Mouse (Mus musculus) forebrain, embryonic 12.5 days (tissue): ENCODE measurements at regions not wholly inside any gene's neighbourhood (a gene's known extent, or its start where the extent isn't known, plus 50 kb on each side); places are given as distances from the start of the nearest gene placed in this dataset.
"Not testable (repeated sequence)": the region's sequence is repeated elsewhere in the genome, so short reads cannot be mapped to it uniquely, and the experiment has no call there.

Experiments used
- ATAC-seq: fragments of 200-750 bp; cut with Nextera tagmentation; 2 replicates; pipeline ENCODE4 v1.8.0; 2017; ENCODE audit warnings: moderate TSS enrichment; ENCODE audit not compliant: low FRiP score
- H3K27ac ChIP-seq: fragments of 300-500 bp; sonication (generic); 2 replicates; pipeline ENCODE4 v1.5.1; 2016; ENCODE audit warnings: mild to moderate bottlenecking
- H3K27me3 ChIP-seq: fragments of 300-500 bp; sonication (generic); 2 replicates; pipeline ENCODE4 v1.6.1; 2016; ENCODE audit warnings: mild to moderate bottlenecking
- H3K36me3 ChIP-seq: fragments of 300-500 bp; sonication (generic); replicated peaks from 2 replicates; pipeline ENCODE4 v1.6.1; 2016; ENCODE audit warnings: mild to moderate bottlenecking
- H3K4me1 ChIP-seq: fragments of 300-500 bp; sonication (generic); 2 replicates; pipeline ENCODE4 v1.6.1; 2016
- H3K4me2 ChIP-seq: fragments of 300-500 bp; sonication (generic); 2 replicates; pipeline ENCODE4 v1.6.1; 2016; ENCODE audit warnings: mild to moderate bottlenecking, moderate library complexity
- H3K4me3 ChIP-seq: fragments of 300-500 bp; sonication (generic); replicated peaks from 2 replicates; pipeline ENCODE4 v1.5.1; 2016; ENCODE audit warnings: mild to moderate bottlenecking
- H3K9ac ChIP-seq: fragments of 300-500 bp; sonication (generic); 2 replicates; pipeline ENCODE4 v1.6.1; 2016; ENCODE audit warnings: mild to moderate bottlenecking
- H3K9me3 ChIP-seq: fragments of 300-500 bp; sonication (generic); 2 replicates; pipeline ENCODE4 v1.6.1; 2016
- WGBS: fragments of 180-500 bp; shearing (Covaris S2); methylation state at CpG from one replicate; pipeline ENCODE4 v1.1.7; 2016; 5-methylcytosine and 5-hydroxymethylcytosine counted together

DNA sequence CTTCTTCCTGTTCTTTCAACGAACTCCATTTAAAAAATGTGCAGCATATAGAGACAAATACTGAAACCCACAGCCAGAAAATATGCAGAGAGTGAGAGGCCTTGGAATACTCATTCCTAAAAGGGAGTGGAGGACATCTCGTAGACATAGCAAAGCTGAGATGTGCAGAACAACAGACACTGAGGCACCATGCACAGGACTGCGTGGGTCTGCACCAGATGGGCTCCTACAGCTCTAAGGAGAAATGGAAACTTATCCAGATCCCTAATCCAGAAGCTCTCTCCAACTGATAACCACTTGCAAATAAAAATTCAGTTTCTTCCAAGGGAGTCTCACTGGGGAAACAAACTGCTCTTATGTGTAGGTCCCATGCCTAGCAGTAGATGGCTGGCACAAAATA, 101.6 kb downstream of the Slc25a24 start:
- H3K4me3 ChIP-seq = no peak overlapping the region
- no peaks in the 10 kb centered on the region for H3K27me3 ChIP-seq
- H3K36me3 ChIP-seq = no peaks in the 10 kb centered on the region
- no peak overlapping the region for H3K9ac ChIP-seq
- H3K4me2 ChIP-seq = no peak overlapping the region
- 84% methylated on average over 3 of the region's 3 CpGs for WGBS
- no peak for ATAC-seq
- H3K4me1 ChIP-seq = no peaks in the 10 kb centered on the region
- no peak overlapping the region for H3K27ac ChIP-seq
- no peaks in the 10 kb centered on the region for H3K9me3 ChIP-seq

DNA sequence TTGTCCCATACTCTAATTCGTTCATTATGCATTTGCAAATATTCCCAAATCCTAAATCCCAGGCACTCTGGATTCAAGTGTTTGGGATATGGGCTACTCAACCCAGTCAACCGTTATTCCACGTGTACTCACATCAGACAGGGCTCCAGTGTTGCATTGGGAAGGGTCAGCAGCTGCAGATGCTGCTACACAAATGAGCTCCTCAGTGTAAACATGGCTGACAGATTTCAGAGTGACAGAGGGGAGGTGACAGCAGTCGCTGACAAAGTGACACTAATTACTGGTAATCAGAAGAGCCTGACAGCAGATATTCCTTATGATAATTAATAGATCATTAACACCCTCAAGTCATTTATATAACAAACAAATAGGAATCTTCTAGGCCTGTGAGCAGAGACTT, 106.2 kb upstream of the Vav3 start:
- Histone ChIP-seq H3K9me3 (no peaks in the 10 kb centered on the region), H3K9ac (no peak overlapping the region), H3K27me3 (no peaks in the 10 kb centered on the region), H3K4me1 (no peaks in the 10 kb centered on the region), H3K4me3 (no peak overlapping the region), H3K36me3 (no peaks in the 10 kb centered on the region), H3K27ac (no peak overlapping the region), H3K4me2 (no peak overlapping the region)
- WGBS = 65% methylated on average over 4 of the region's 4 CpGs
- ATAC-seq = peak; percentile 51; the same call in 1 of the 2 replicates

DNA sequence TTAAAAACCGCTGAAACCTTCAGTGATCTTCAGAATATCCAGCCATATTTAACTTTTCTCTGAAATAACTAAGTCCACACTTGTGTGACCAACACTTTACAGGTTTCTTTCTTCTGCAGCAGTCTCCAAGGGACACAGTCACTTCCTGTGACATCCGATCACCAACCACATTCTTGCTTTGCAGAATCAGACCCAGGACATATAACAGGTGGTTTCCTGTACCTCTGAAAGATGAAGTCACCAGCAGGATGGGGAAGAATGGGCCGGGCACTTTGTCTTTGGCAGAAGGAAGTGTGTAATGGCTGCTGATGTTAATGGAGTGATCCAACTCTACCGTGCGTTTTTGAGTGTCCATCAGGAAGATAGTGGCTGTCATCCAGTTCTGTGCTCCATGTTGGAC, 103.5 kb upstream of the Vav3 start:
- ATAC-seq = no peak
- Histone ChIP-seq H3K27me3 (no peaks in the 10 kb centered on the region), H3K4me3 (no peak overlapping the region), H3K4me2 (no peak overlapping the region), H3K27ac (no peak overlapping the region), H3K36me3 (no peaks in the 10 kb centered on the region), H3K9ac (no peak overlapping the region), H3K4me1 (no peaks in the 10 kb centered on the region), H3K9me3 (no peaks in the 10 kb centered on the region)
- 91% methylated on average over 5 of the region's 5 CpGs for WGBS

DNA sequence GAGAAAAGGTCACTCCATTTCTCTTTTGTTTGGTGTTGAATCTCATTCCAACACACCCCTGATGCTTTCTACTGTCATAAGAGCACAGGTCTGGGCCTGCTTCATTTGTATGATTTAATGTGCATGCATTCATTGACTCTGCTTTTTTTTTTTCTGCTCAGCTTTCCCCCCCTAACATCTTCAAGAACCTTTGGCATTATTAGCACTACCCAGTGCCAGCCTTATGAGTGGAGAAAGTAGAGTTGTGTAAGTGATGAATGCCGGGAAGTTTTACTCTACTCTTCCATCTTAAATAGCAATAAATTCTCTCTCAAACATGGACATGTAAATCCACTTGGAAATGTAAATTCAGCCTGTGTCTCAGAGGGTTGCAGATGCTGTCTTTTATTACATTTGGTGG, 97.0 kb upstream of the Vav3 start:
- no peak overlapping the region for H3K27ac ChIP-seq
- H3K9ac ChIP-seq = no peak overlapping the region
- no peaks in the 10 kb centered on the region for H3K36me3 ChIP-seq
- no peaks in the 10 kb centered on the region for H3K4me1 ChIP-seq
- WGBS = 93% methylated on average over 1 of the region's 1 CpGs
- H3K27me3 ChIP-seq = no peaks in the 10 kb centered on the region
- no peak overlapping the region for H3K4me3 ChIP-seq
- H3K9me3 ChIP-seq = no peaks in the 10 kb centered on the region
- no peak overlapping the region for H3K4me2 ChIP-seq
- no peak for ATAC-seq

DNA sequence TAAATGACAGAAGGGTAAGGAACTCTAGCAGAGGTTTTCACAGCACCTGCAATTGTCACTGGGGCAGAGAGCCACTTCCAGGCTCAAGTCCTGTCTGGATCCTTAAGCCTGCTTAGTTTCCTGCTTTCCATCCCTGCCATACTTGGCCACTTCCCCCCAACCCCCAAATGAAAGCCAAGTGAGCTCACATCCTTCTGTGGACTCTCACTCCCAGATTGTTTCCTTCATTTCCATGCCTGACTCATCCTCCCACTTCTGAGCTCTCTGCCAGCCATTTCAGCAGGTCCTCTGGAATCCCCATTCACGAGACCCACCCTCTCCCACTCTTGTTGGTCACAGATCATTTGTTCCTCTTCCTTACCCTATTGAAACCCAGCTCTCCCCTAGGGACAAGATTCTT, 91.7 kb upstream of the Vav3 start:
- Histone ChIP-seq H3K9me3 (no peaks in the 10 kb centered on the region), H3K27ac (no peak overlapping the region), H3K27me3 (no peaks in the 10 kb centered on the region), H3K4me3 (no peak overlapping the region), H3K9ac (no peak overlapping the region), H3K36me3 (no peaks in the 10 kb centered on the region), H3K4me2 (no peak overlapping the region), H3K4me1 (no peaks in the 10 kb centered on the region)
- 64% methylated on average over 1 of the region's 1 CpGs for WGBS
- no peak for ATAC-seq

DNA sequence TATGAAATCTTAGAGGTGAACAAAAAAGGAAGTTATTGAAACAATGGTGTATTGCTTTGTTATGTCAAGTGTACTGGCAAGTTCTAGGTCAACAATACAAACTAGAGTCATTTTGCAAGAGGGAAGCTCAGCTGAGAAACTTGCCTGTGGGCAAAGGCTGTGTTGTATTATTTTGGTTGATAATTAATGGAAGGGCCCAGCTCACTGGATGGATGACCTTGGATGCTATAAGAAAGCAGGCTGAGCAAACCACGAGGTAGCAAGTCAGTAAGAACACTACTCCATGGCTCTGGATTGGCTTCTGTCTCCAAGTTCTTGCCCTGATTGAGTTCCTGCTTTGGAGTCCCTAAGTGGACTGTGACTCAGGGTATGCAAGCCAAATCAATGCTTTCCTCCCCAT, 91.1 kb upstream of the Vav3 start:
- Histone ChIP-seq H3K4me3 (no peak overlapping the region), H3K36me3 (no peaks in the 10 kb centered on the region), H3K9ac (no peak overlapping the region), H3K27ac (no peak overlapping the region), H3K4me1 (no peaks in the 10 kb centered on the region), H3K27me3 (no peaks in the 10 kb centered on the region), H3K4me2 (no peak overlapping the region), H3K9me3 (no peaks in the 10 kb centered on the region)
- ATAC-seq = no peak
- 56% methylated on average over 1 of the region's 1 CpGs for WGBS

DNA sequence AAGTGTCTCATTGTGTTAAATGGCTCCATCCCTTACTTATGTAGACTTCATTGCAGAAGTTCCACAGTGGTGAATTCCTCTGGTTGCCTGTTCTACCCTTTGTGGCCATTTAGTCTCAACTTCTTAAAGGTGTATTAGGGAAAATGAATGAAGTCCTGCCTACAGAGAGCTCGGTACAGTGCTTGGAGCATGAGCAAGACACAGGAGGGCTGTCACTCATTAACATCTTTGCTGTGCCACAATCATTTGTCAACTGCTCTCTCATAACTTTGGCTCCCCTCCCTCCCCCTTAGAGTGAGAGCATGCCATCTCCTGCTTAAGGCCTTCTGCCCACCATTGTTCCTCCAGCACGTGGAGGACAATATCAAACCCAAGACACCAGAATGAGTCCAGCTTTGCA, 90.5 kb upstream of the Vav3 start:
- H3K9me3 ChIP-seq = no peaks in the 10 kb centered on the region
- no peak for ATAC-seq
- 86% methylated on average over 2 of the region's 2 CpGs for WGBS

DNA sequence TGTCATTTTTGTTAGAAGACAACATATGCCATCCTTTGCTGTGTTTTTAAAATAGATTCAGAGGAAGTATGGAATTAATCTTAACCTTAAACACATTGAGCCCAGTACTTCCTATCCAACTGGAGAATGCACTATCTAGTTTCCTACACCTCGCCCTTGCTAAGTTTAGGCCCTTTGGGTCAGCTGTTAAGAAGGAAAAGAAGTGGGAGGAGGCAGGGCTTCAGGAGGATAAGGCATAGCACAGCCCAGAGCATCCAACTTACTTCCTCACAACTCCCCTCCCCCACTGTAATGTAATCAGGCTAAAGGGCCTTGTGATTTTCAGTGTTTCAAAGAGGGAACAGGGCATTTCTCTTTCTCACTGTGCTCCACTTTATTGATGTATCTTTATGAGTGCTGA, 88.7 kb upstream of the Vav3 start:
- ATAC-seq = no peak
- H3K36me3 ChIP-seq = no peaks in the 10 kb centered on the region
- no peak overlapping the region for H3K4me3 ChIP-seq
- H3K27ac ChIP-seq = no peak overlapping the region
- H3K27me3 ChIP-seq = no peaks in the 10 kb centered on the region
- no peaks in the 10 kb centered on the region for H3K9me3 ChIP-seq
- H3K4me1 ChIP-seq = no peaks in the 10 kb centered on the region
- no peak overlapping the region for H3K4me2 ChIP-seq
- H3K9ac ChIP-seq = no peak overlapping the region
- WGBS = 64% methylated on average over 1 of the region's 1 CpGs

More for the DNA sequence above, 90.5 kb upstream of the Vav3 start:
- Histone ChIP-seq H3K4me3 (no peak overlapping the region), H3K27me3 (no peaks in the 10 kb centered on the region), H3K4me2 (no peak overlapping the region), H3K9ac (no peak overlapping the region), H3K36me3 (no peaks in the 10 kb centered on the region), H3K4me1 (no peaks in the 10 kb centered on the region), H3K27ac (no peak overlapping the region)

DNA sequence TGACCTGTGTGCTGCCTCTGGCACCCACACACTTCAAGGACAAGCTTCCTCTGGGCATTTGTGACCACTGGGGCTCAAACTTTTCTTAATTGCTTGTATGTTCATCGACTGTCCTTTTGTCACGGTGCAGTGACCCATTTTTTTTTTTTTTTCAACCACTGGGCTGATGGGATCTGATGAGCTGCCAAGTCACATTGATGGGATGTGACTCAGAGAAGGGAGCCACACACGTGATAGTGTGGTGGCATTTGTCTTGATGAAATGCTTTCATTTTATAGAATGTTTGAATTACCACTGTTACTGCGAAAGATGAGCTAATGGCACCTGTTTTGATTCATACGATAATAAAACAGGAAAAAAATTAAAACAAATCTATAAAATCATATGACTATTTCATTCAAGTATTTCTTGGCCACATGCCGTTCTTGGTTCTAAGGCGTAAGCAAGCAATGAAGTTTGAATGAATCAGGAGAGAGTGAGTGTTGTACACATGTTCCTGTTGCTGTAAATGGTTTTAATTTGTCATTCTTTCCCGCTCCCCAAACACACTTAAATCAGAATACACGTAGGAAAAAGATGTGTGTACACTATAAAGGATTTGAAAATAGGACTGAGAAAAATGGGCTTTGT, 86.3 kb upstream of the Vav3 start:
- no peaks in the 10 kb centered on the region for H3K36me3 ChIP-seq
- ATAC-seq = no peak
- no peak overlapping the region for H3K4me3 ChIP-seq
- no peak overlapping the region for H3K27ac ChIP-seq
- no peaks in the 10 kb centered on the region for H3K27me3 ChIP-seq
- no peaks in the 10 kb centered on the region for H3K4me1 ChIP-seq
- no peaks in the 10 kb centered on the region for H3K9me3 ChIP-seq
- H3K9ac ChIP-seq = no peak overlapping the region
- no peak overlapping the region for H3K4me2 ChIP-seq
- 78% methylated on average over 9 of the region's 9 CpGs for WGBS

DNA sequence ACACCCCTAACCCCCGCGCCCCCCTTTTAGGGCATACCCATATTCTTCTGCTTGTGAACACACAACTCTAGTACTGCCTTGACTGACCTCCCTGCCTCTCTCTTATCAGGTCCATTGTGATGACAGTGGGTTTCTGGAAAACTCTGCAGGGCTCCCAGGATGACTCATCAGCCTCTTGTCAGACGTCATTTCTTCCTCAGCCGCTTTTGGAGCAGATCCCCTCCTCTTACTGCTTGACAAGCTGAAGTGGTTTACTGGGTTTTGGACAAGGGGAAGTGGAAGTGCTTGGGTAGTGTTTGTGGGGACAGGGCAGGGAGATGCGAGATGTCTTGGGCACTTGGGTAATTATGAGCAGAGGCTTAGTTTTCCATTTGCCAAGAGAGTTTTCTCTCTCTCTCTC, 85.5 kb upstream of the Vav3 start:
- H3K4me3 ChIP-seq = no peak overlapping the region
- ATAC-seq = no peak
- WGBS = 84% methylated on average over 5 of the region's 5 CpGs
- H3K9ac ChIP-seq = no peak overlapping the region
- no peaks in the 10 kb centered on the region for H3K4me1 ChIP-seq
- H3K4me2 ChIP-seq = no peak overlapping the region
- no peaks in the 10 kb centered on the region for H3K27me3 ChIP-seq
- no peaks in the 10 kb centered on the region for H3K36me3 ChIP-seq
- H3K9me3 ChIP-seq = no peaks in the 10 kb centered on the region
- H3K27ac ChIP-seq = no peak overlapping the region

DNA sequence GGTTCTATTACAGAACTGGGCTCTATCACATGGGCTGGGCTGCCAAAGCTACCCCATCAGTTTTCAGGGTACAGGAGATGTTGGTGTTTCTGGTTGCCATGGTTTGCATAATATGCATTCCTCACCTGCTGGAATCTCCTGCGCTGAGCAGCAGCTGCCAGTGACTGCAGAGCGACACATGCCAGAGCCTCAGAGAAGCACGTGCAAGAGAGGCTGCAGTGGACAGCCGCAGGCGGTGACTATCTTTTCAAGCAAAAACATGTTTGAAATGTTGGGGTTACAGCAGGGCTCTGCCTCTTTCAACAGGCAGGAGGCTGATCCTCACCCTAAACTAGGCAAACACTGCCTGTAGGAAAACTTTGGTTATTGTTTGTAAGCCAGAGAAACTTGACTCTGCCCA, 83.7 kb upstream of the Vav3 start:
- no peaks in the 10 kb centered on the region for H3K4me1 ChIP-seq
- no peak overlapping the region for H3K27ac ChIP-seq
- H3K27me3 ChIP-seq = no peaks in the 10 kb centered on the region

DNA sequence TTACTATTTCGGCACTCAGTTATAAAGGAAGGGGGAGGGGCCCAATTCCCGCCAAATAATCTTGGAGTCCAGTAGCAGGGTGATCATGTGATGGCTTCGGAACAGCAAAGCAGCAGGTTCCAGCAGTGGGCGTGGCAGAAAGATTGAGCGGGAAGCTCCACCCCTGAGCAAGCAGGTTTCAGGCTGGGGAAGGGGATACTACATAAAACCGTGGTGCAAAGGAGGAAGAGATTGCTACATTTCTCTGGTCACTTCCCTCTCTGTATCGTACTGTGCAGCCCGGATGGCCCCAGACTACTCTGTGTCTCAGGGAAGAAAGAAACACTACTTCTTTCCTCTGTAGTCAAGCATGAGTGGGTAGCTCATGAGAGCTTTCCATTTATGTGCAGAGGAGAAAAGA, 73.5 kb upstream of the Vav3 start:
- not testable (repeated sequence) for H3K9ac ChIP-seq, H3K4me3 ChIP-seq, H3K4me1 ChIP-seq, H3K36me3 ChIP-seq, H3K4me2 ChIP-seq, H3K27ac ChIP-seq, ATAC-seq, H3K9me3 ChIP-seq, H3K27me3 ChIP-seq
- 82% methylated on average over 8 of the region's 8 CpGs for WGBS

More for the DNA sequence above, 83.7 kb upstream of the Vav3 start:
- H3K4me2 ChIP-seq = no peak overlapping the region
- 86% methylated on average over 5 of the region's 5 CpGs for WGBS
- no peak overlapping the region for H3K4me3 ChIP-seq
- no peak overlapping the region for H3K9ac ChIP-seq
- H3K36me3 ChIP-seq = no peaks in the 10 kb centered on the region
- H3K9me3 ChIP-seq = no peaks in the 10 kb centered on the region
- no peak for ATAC-seq

DNA sequence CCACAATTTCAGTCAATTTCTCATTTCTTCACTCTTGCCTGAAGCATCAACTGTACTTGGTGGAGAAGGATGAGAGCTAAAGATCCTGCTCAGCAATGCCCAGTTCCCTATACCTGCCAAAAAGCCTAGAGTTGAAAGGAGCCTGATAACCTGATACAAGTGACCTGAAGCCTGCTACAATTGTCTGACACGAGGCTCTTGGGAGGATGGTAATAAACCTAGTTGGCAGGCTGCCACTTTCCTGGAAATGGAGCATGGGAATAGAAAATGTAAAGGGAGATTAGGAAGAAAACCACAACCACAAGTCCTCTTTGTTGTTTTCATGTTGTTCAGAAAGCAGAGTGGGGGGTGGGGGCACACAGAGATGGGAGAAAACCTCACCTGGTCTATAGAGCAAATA, 69.7 kb upstream of the Vav3 start:
- H3K27me3 ChIP-seq = no peaks in the 10 kb centered on the region
- H3K4me3 ChIP-seq = no peak overlapping the region
- WGBS = 31% methylated on average over 1 of the region's 1 CpGs
- H3K9ac ChIP-seq = no peak overlapping the region
- H3K9me3 ChIP-seq = no peaks in the 10 kb centered on the region
- H3K4me2 ChIP-seq = no peak overlapping the region
- peaks cover 4% of the 10 kb centered on the region; the same call in 1 of the 2 replicates for H3K4me1 ChIP-seq
- H3K27ac ChIP-seq = no peak overlapping the region
- ATAC-seq = no peak
- no peaks in the 10 kb centered on the region for H3K36me3 ChIP-seq
